Mouse (Mus musculus) myocyte (in vitro differentiated cells): ENCODE measurements around the gene Cc2d1a.

ENCODE experiments used
- CEBPB ChIP-seq: IDR thresholded peaks from 2 replicates; pipeline ENCODE4 v1.6.1; 2011; ENCODE audit warnings: mild to moderate bottlenecking, moderate library complexity; ENCODE audit not compliant: poor library complexity, insufficient read depth, severe bottlenecking
- E2F4 ChIP-seq: IDR thresholded peaks from one replicate; pipeline ENCODE4 v1.6.1; 2011; ENCODE audit warnings: mild to moderate bottlenecking, control low read depth, moderate library complexity; ENCODE audit not compliant: insufficient read depth
- MAX ChIP-seq: IDR thresholded peaks from one replicate; pipeline ENCODE4 v1.6.1; 2011; ENCODE audit warnings: low read depth, mild to moderate bottlenecking, control low read depth
- MYOD1 ChIP-seq, 3 experiments: IDR thresholded peaks; one replicate each; pipeline ENCODE4 v1.6.1; 2011; ENCODE audit warnings: control low read depth in 2 of 3, low read depth in 2 of 3, mild to moderate bottlenecking in 2 of 3, moderate library complexity in 1 of 3; ENCODE audit not compliant: insufficient read length in 2 of 3, control insufficient read depth in 1 of 3
- MYOG ChIP-seq, 3 experiments: IDR thresholded peaks; one replicate each; pipeline ENCODE4 v1.6.1; 2011; ENCODE audit warnings: control low read depth in 2 of 3, low read depth in 2 of 3, mild to moderate bottlenecking in 2 of 3; ENCODE audit not compliant: insufficient read length in 2 of 3, control insufficient read depth in 1 of 3, insufficient read depth in 1 of 3
- POLR2A ChIP-seq: IDR thresholded peaks from one replicate; pipeline ENCODE4 v1.6.1; 2011; ENCODE audit warnings: low read depth, mild to moderate bottlenecking, control low read depth, moderate library complexity; ENCODE audit not compliant: insufficient read length
- REST ChIP-seq: IDR thresholded peaks from one replicate; pipeline ENCODE4 v1.6.1; 2011; ENCODE audit warnings: mild to moderate bottlenecking, control low read depth, moderate library complexity; ENCODE audit not compliant: insufficient read depth, insufficient read length
- TCF12 ChIP-seq: IDR thresholded peaks from one replicate; pipeline ENCODE4 v1.6.1; 2011; ENCODE audit warnings: mild to moderate bottlenecking, control low read depth; ENCODE audit not compliant: poor library complexity, insufficient read depth, severe bottlenecking
- TCF3 ChIP-seq: IDR thresholded peaks from one replicate; pipeline ENCODE4 v1.6.1; 2011; ENCODE audit warnings: low read depth, control low read depth; ENCODE audit not compliant: insufficient read length
- USF1 ChIP-seq: IDR thresholded peaks from one replicate; pipeline ENCODE4 v1.6.1; 2011; ENCODE audit warnings: low read depth, mild to moderate bottlenecking, control low read depth, moderate library complexity

DNA sequence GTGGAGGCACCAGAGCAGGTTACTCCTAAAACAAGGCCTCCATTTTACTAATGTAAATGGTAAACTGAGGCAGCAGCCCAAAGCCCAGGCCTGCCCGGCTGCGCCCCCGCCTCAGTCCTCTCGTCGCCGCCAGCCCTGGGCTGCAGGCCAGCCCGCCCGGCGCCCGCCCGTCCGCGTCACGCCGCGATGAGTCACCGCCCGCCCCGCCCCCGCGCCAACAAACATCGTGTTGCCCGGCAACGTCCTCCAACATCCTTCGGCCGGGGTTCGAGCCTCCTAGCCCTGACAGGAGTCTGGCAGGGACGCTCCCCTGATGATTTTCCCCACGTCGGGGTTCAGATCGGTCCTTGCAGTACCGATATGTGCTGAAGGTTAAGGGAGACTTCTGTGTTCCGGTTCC, 44.8 kb upstream of the Cc2d1a start:
- TF ChIP-seq POLR2A (no peak), USF1 (no peak), MYOG (IDR thresholded peaks at IDR 0.05; ENCODE audit: control insufficient read depth in 1 of 3, insufficient read depth in 1 of 3, insufficient read length in 2 of 3, low read depth in 2 of 3) (peak in 1 of 3 experiments; percentile 14), CEBPB (no peak), TCF12 (no peak), MYOD1 (IDR thresholded peaks at IDR 0.05; ENCODE audit: control insufficient read depth in 1 of 3, insufficient read length in 2 of 3, low read depth in 2 of 3) (peak in 1 of 3 experiments; percentile 62), MAX (no peak), E2F4 (no peak), TCF3 (no peak), REST (no peak)
